Mouse (Mus musculus): ENCODE results near the gene BC048403.

GRCm38 (mm10) chr10:121732542-121732941 lies 7.2 kb upstream of the BC048403 start:
- TF ChIP-seq CTCF (IDR thresholded peaks at IDR 0.05): no peak
- TF ChIP-seq EP300 (IDR thresholded peaks at IDR 0.05): no peak

Measured in lung, postnatal 0 days (tissue).